ENCODE assay signal across 24 mouse cellular contexts in genomic region chr12:98421340-98421739, GRCm38 (mm10).
"Had no signal": no experiment of that assay in that cellular context is flagged by ENCODE, and none has a peak within 500 bp of the region (broad histone marks: within the 10 kb centered on the region; RNA-seq: fewer than 3 reads in every experiment).

No protein-coding gene starts in this region.

- DNase-seq: gastrocnemius, adult 2 months; gastrocnemius, postnatal 10 days; gastrocnemius, postnatal 25 days; heart, adult 2 months; heart, postnatal 4 days; kidney, adult 11 months; kidney, adult 8-10 months; kidney, postnatal 14 days; kidney, postnatal 36 days; layer of hippocampus, adult 9-11 months; layer of hippocampus, postnatal 36 days; left cerebral cortex, postnatal 4 days had no signal

- H3K9ac ChIP-seq: heart, embryonic 13.5 days; heart, embryonic 15.5 days; hindbrain, embryonic 12.5 days; hindbrain, embryonic 15.5 days; limb, embryonic 13.5 days; limb, embryonic 15.5 days; liver, embryonic 12.5 days; liver, embryonic 14.5 days had no signal

- H3K9me3 ChIP-seq: heart, embryonic 13.5 days; heart, embryonic 15.5 days; hindbrain, embryonic 10.5 days; hindbrain, embryonic 12.5 days; hindbrain, embryonic 15.5 days; limb, embryonic 13.5 days; limb, embryonic 15.5 days; liver, embryonic 12.5 days had no signal

- H3K27ac ChIP-seq: gastrocnemius, adult 2 months; heart, adult 2 months; heart, embryonic 13.5 days; heart, embryonic 15.5 days; hindbrain, embryonic 10.5 days; hindbrain, embryonic 12.5 days; hindbrain, embryonic 15.5 days; hindbrain, postnatal 0 days; limb, embryonic 13.5 days; limb, embryonic 15.5 days; liver, embryonic 12.5 days; liver, embryonic 14.5 days had no signal

- H3K36me3 ChIP-seq: heart, embryonic 13.5 days; heart, embryonic 15.5 days; hindbrain, embryonic 10.5 days; hindbrain, embryonic 12.5 days; hindbrain, embryonic 15.5 days; limb, embryonic 13.5 days; limb, embryonic 15.5 days; liver, embryonic 12.5 days had no signal

- ATAC-seq: hindbrain, postnatal 0 days; intestine, embryonic 16.5 days; liver, embryonic 12.5 days had no signal

- H3K27me3 ChIP-seq: heart, embryonic 13.5 days; heart, embryonic 15.5 days; hindbrain, embryonic 12.5 days; hindbrain, embryonic 15.5 days; limb, embryonic 13.5 days; limb, embryonic 15.5 days; liver, embryonic 12.5 days had no signal

- H3K4me1 ChIP-seq: heart, embryonic 13.5 days; heart, embryonic 15.5 days; hindbrain, embryonic 15.5 days; limb, embryonic 13.5 days; limb, embryonic 15.5 days; liver, embryonic 12.5 days had no signal

- H3K4me2 ChIP-seq: heart, embryonic 11.5 days; heart, embryonic 13.5 days; heart, embryonic 15.5 days; hindbrain, embryonic 12.5 days; hindbrain, embryonic 15.5 days; limb, embryonic 13.5 days; limb, embryonic 15.5 days; liver, embryonic 12.5 days had no signal

- H3K4me3 ChIP-seq: gastrocnemius, adult 2 months; heart, adult 2 months; heart, embryonic 13.5 days; heart, embryonic 15.5 days; hindbrain, embryonic 10.5 days; hindbrain, embryonic 12.5 days; hindbrain, embryonic 15.5 days; limb, embryonic 13.5 days; limb, embryonic 15.5 days; liver, embryonic 12.5 days had no signal
